Mouse (Mus musculus): ENCODE data around the gene Fhad1. TPM values are rescaled to one million over a fixed set of nuclear protein-coding genes. Genes with fewer than 3 reads are reported as not detected.

Fhad1 gene
- total RNA-seq, 1 experiment from 2014 or later, result not detected

Other genes with a start within 250 kb of the Fhad1 start
- 4.9 and 9.0 TPM in 2 replicates for gene Dnajc16, start 224.2 kb downstream of the Fhad1 start, total RNA-seq (2017)
- gene Casp9, start 221.5 kb downstream of the Fhad1 start, total RNA-seq (2017), result 12.1 and 14.2 TPM in 2 replicates
- not detected in 2 replicates for gene Cela2a, start 188.9 kb downstream of the Fhad1 start, total RNA-seq (2017)
- gene Ctrc, start 168.7 kb downstream of the Fhad1 start, total RNA-seq (2017), result not detected in 2 replicates
- 32.6 and 46.1 TPM in 2 replicates for gene Efhd2, start 140.2 kb downstream of the Fhad1 start, total RNA-seq (2017)
- 0.39 and 0.41 TPM in 2 replicates for gene Tmem51, start 69.2 kb upstream of the Fhad1 start, total RNA-seq (2017)
- gene Kazn, start 224.3 kb upstream of the Fhad1 start, total RNA-seq (2017), result 0.50 and 0.97 TPM in 2 replicates